Mouse (Mus musculus): Measurements from ENCODE around the gene Gm4491. TPM values are rescaled to one million over a fixed set of nuclear protein-coding genes. Genes with fewer than 3 reads are reported as not detected.

Gene Gm4491
- not detected in 2 replicates for polyA plus RNA-seq (2015; fragmentation: Nextera tagmentation; extraction: Ambion mirVana)

GRCm38 (mm10) chr14:57115823-57116544 lies at the start of gene Gm4491:
Gene Gm4491, minus strand, starts transcription at chr14:57115883.
- Histone ChIP-seq H3K36me3 (no peaks in the 10 kb centered on the region), H3K4me1 (peaks cover 8% of the 10 kb centered on the region), H3K9ac (replicated peaks) (no peak within 1 kb of the TSS), H3K27me3 (no peaks in the 10 kb centered on the region), H3K4me3 (no peak within 1 kb of the TSS), H3K27ac (replicated peaks) (no peak within 1 kb of the TSS), H3K9me3 (no peaks in the 10 kb centered on the region), H3K4me2 (replicated peaks) (peak within 1 kb of the TSS; percentile 18; the same call in 1 of the 2 replicates)
- 5% methylated on average over 13 of the region's 13 CpGs for WGBS
- ATAC-seq (replicated peaks): peak; percentile 83

DNA sequence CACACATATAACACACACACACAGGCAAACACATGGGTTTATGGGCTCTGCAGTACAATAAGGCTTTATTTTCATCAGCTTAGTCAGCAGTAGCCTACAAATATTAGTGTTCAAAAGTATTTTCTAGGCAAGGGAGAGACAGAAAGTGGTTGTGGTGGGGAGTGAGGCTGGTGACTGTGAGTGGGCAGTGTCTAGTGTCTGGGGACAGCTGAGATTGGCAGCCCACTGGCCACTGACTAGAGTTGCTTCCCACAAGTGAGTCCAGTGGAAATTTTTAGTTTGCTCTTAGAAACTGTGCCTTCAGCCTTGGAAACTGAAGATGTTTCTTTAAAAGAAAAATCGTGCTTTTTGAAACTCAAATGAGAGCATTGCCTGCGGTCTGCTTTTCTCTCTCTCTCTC lies 46.1 kb upstream of the Gm4491 start:
- no peaks in the 10 kb centered on the region for H3K27me3 ChIP-seq
- no peak for ATAC-seq (replicated peaks)
- no peaks in the 10 kb centered on the region for H3K9me3 ChIP-seq
- WGBS: 63% methylated on average over 2 of the region's 2 CpGs
- no peak overlapping the region for H3K27ac ChIP-seq (replicated peaks)
- no peak overlapping the region for H3K4me2 ChIP-seq (replicated peaks)
- H3K36me3 ChIP-seq: no peaks in the 10 kb centered on the region
- no peak overlapping the region for H3K4me3 ChIP-seq
- H3K9ac ChIP-seq (replicated peaks): no peak overlapping the region
- H3K4me1 ChIP-seq: no peaks in the 10 kb centered on the region

GRCm38 (mm10) chr14:57161201-57161600 lies 45.5 kb upstream of the Gm4491 start:
- no peak for ATAC-seq (replicated peaks)
- WGBS: 70% methylated on average over 4 of the region's 4 CpGs
- no peaks in the 10 kb centered on the region for H3K36me3 ChIP-seq

GRCm38 (mm10) chr14:57154916-57155315 lies 39.2 kb upstream of the Gm4491 start:
- H3K9me3 ChIP-seq: no peaks in the 10 kb centered on the region
- no peak overlapping the region for H3K4me3 ChIP-seq
- no peak overlapping the region for H3K4me2 ChIP-seq (replicated peaks)
- H3K36me3 ChIP-seq: no peaks in the 10 kb centered on the region
- no peaks in the 10 kb centered on the region for H3K4me1 ChIP-seq
- ATAC-seq (replicated peaks): no peak
- WGBS: 27% methylated on average over 6 of the region's 6 CpGs
- no peak overlapping the region for H3K27ac ChIP-seq (replicated peaks)
- H3K9ac ChIP-seq (replicated peaks): no peak overlapping the region
- no peaks in the 10 kb centered on the region for H3K27me3 ChIP-seq

More at GRCm38 (mm10) chr14:57161201-57161600, 45.5 kb upstream of the Gm4491 start:
- Histone ChIP-seq H3K9me3 (no peaks in the 10 kb centered on the region), H3K27me3 (no peaks in the 10 kb centered on the region), H3K27ac (replicated peaks) (no peak overlapping the region), H3K9ac (replicated peaks) (no peak overlapping the region), H3K4me2 (replicated peaks) (no peak overlapping the region), H3K4me1 (no peaks in the 10 kb centered on the region), H3K4me3 (no peak overlapping the region)

- Histone ChIP-seq H3K4me3 (no peak overlapping the region), H3K4me2 (replicated peaks) (no peak overlapping the region), H3K9me3 (no peaks in the 10 kb centered on the region), H3K4me1 (no peaks in the 10 kb centered on the region), H3K27me3 (no peaks in the 10 kb centered on the region), H3K9ac (replicated peaks) (no peak overlapping the region), H3K36me3 (no peaks in the 10 kb centered on the region), H3K27ac (replicated peaks) (no peak overlapping the region)
- ATAC-seq (replicated peaks): 0 out of 2 replicates have a peak, but pooled peaks have one; percentile 35
- WGBS: 63% methylated on average over 4 of the region's 4 CpGs
Measured at GRCm38 (mm10) chr14:57145741-57146140, 30.1 kb upstream of the Gm4491 start.

- Histone ChIP-seq H3K36me3 (no peaks in the 10 kb centered on the region), H3K9ac (replicated peaks) (no peak overlapping the region), H3K4me3 (no peak overlapping the region), H3K4me1 (peaks cover 9% of the 10 kb centered on the region), H3K4me2 (replicated peaks) (no peak overlapping the region), H3K27ac (replicated peaks) (no peak overlapping the region), H3K9me3 (no peaks in the 10 kb centered on the region), H3K27me3 (peaks cover 26% of the 10 kb centered on the region; the same call in 1 of the 2 replicates)
- 49% methylated on average over 8 of the region's 8 CpGs for WGBS
- no peak for ATAC-seq (replicated peaks)
Measured at GRCm38 (mm10) chr14:57135265-57135664, 19.6 kb upstream of the Gm4491 start.

- Histone ChIP-seq H3K9ac (replicated peaks) (0 out of 2 replicates have a peak within 1 kb of the TSS, but pooled peaks have one; percentile 13), H3K4me2 (replicated peaks) (peak within 1 kb of the TSS; percentile 71), H3K27me3 (peaks cover 26% of the 10 kb centered on the region; the same call in 1 of the 2 replicates), H3K27ac (replicated peaks) (no peak within 1 kb of the TSS), H3K4me1 (peaks cover 9% of the 10 kb centered on the region), H3K4me3 (peak within 1 kb of the TSS; percentile 41), H3K36me3 (no peaks in the 10 kb centered on the region), H3K9me3 (no peaks in the 10 kb centered on the region)
- 0 out of 2 replicates have a peak, but pooled peaks have one; percentile 46 for ATAC-seq (replicated peaks)
- under 1% methylated on average over 33 of the region's 33 CpGs for WGBS
Measured at GRCm38 (mm10) chr14:57133161-57133661, 17.5 kb upstream of the Gm4491 start, which contains the start of gene Gjb6. Gene Gjb6, minus strand, starts transcription at chr14:57133611.

GRCm38 (mm10) chr14:57127383-57127782 lies 11.7 kb upstream of the Gm4491 start:
- peaks cover 10% of the 10 kb centered on the region; the same call in 1 of the 2 replicates for H3K27me3 ChIP-seq

DNA sequence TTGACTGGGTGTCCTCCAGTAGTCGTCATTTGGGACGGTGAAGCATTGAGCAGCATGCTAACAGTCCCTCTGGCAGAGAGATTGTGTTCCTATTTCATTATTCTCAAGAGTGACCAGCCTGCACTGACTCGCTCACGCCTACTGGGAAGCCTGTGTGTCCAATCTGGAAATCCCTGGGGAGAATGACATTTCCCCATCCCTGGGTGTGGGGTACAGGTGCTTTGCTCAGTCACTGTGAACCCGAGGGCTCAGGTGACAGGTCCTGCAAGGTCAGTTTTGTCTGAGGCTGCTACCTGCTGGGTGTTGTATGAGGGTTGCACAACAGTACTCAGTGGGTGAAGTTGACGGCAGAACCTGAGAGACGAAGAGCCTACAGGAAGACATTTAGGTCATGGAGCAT lies 6.6 kb upstream of the Gm4491 start:
- Histone ChIP-seq H3K4me2 (replicated peaks) (no peak overlapping the region), H3K9ac (replicated peaks) (no peak overlapping the region), H3K4me3 (no peak overlapping the region), H3K27me3 (no peaks in the 10 kb centered on the region), H3K9me3 (no peaks in the 10 kb centered on the region), H3K4me1 (no peaks in the 10 kb centered on the region), H3K27ac (replicated peaks) (no peak overlapping the region), H3K36me3 (no peaks in the 10 kb centered on the region)
- no peak for ATAC-seq (replicated peaks)
- WGBS: 84% methylated on average over 7 of the region's 7 CpGs

More at GRCm38 (mm10) chr14:57127383-57127782, 11.7 kb upstream of the Gm4491 start:
- Histone ChIP-seq H3K4me2 (replicated peaks) (no peak overlapping the region), H3K4me1 (no peaks in the 10 kb centered on the region), H3K27ac (replicated peaks) (no peak overlapping the region), H3K9me3 (no peaks in the 10 kb centered on the region), H3K9ac (replicated peaks) (no peak overlapping the region), H3K36me3 (no peaks in the 10 kb centered on the region), H3K4me3 (no peak overlapping the region)
- ATAC-seq (replicated peaks): no peak
- WGBS: 79% methylated on average over 4 of the region's 4 CpGs

GRCm38 (mm10) chr14:57109194-57109593 lies 6.5 kb downstream of the Gm4491 start:
- ATAC-seq (replicated peaks): no peak

GRCm38 (mm10) chr14:57107916-57108315 lies 7.8 kb downstream of the Gm4491 start:
- WGBS: 72% methylated on average over 5 of the region's 5 CpGs

More at GRCm38 (mm10) chr14:57109194-57109593, 6.5 kb downstream of the Gm4491 start:
- Histone ChIP-seq H3K4me3 (no peak overlapping the region), H3K4me1 (peaks cover 11% of the 10 kb centered on the region), H3K4me2 (replicated peaks) (no peak overlapping the region), H3K27me3 (peaks cover 34% of the 10 kb centered on the region), H3K9ac (replicated peaks) (no peak overlapping the region), H3K36me3 (no peaks in the 10 kb centered on the region), H3K9me3 (no peaks in the 10 kb centered on the region), H3K27ac (replicated peaks) (no peak overlapping the region)
- WGBS: 9% methylated on average over 4 of the region's 4 CpGs

GRCm38 (mm10) chr14:57107091-57107490 lies 8.6 kb downstream of the Gm4491 start:
- Histone ChIP-seq H3K27ac (replicated peaks) (no peak overlapping the region), H3K9ac (replicated peaks) (no peak overlapping the region), H3K4me1 (peaks cover 18% of the 10 kb centered on the region), H3K27me3 (peaks cover 54% of the 10 kb centered on the region), H3K36me3 (no peaks in the 10 kb centered on the region), H3K9me3 (no peaks in the 10 kb centered on the region), H3K4me3 (no peak overlapping the region), H3K4me2 (replicated peaks) (no peak overlapping the region)
- ATAC-seq (replicated peaks): no peak
- 83% methylated on average over 8 of the region's 8 CpGs for WGBS

More at GRCm38 (mm10) chr14:57107916-57108315, 7.8 kb downstream of the Gm4491 start:
- Histone ChIP-seq H3K4me1 (peaks cover 18% of the 10 kb centered on the region), H3K4me2 (replicated peaks) (no peak overlapping the region), H3K9me3 (no peaks in the 10 kb centered on the region), H3K27me3 (peaks cover 46% of the 10 kb centered on the region), H3K27ac (replicated peaks) (no peak overlapping the region), H3K36me3 (no peaks in the 10 kb centered on the region), H3K4me3 (no peak overlapping the region), H3K9ac (replicated peaks) (no peak overlapping the region)
- no peak for ATAC-seq (replicated peaks)

Data from forebrain, embryonic 15.5 days (tissue).